Mouse (Mus musculus) small intestine, adult 2 months (tissue): ENCODE measurements around the gene Slc31a1. TPM values are rescaled to one million over a fixed set of nuclear protein-coding genes. Genes with fewer than 3 reads are reported as not detected.

Experiments used
- H3K27ac ChIP-seq: fragments of 200-500 bp; 2 replicates; pipeline ENCODE4 v1.5.1; 2012; ENCODE audit warnings: low read depth, low read length, control low read depth, inconsistent platforms; ENCODE audit not compliant: insufficient read depth
- H3K27me3 ChIP-seq: fragments of 200-500 bp; 2 replicates; pipeline ENCODE4 v1.6.1; 2012; ENCODE audit warnings: mild to moderate bottlenecking, moderate library complexity, low read length, inconsistent platforms; ENCODE audit not compliant: control insufficient read depth, insufficient read depth
- H3K36me3 ChIP-seq: fragments of 200-500 bp; 2 replicates; pipeline ENCODE4 v1.6.1; 2012; ENCODE audit warnings: mild to moderate bottlenecking, low read length, control low read depth, inconsistent platforms; ENCODE audit not compliant: control insufficient read depth, insufficient read depth
- H3K4me1 ChIP-seq: fragments of 200-500 bp; 2 replicates; pipeline ENCODE4 v1.6.1; 2012; ENCODE audit warnings: low read length, inconsistent platforms, mixed read lengths; ENCODE audit not compliant: control insufficient read depth, insufficient read depth, insufficient read length
- H3K4me3 ChIP-seq: fragments of 200-500 bp; 2 replicates; pipeline ENCODE4 v1.5.1; 2012; ENCODE audit warnings: low read depth, mild to moderate bottlenecking, control low read depth, inconsistent platforms, low read length, moderate library complexity
- CTCF ChIP-seq: fragments of 200-500 bp; IDR thresholded peaks from 2 replicates; pipeline ENCODE4 v1.5.1; 2012; ENCODE audit warnings: low read depth, mild to moderate bottlenecking, control low read depth, inconsistent platforms, low read length, moderate library complexity, mixed read lengths; ENCODE audit not compliant: insufficient replicate concordance, insufficient read length; ENCODE audit errors: extremely low read depth
- POLR2A ChIP-seq: fragments of 200-500 bp; IDR thresholded peaks from 2 replicates; pipeline ENCODE4 v1.6.1; 2012; ENCODE audit warnings: low read depth, mild to moderate bottlenecking, control low read depth, inconsistent platforms, low read length, moderate library complexity
- WGBS: fragments of 180-500 bp; shearing (Covaris S2); methylation state at CpG from one replicate; pipeline ENCODE4 v1.1.7; 2018; 5-methylcytosine and 5-hydroxymethylcytosine counted together
- polyA plus RNA-seq: library from polyadenylated mRNA; depleted of rRNA; stranded (reverse); fragments of >200 nt; gene quantifications from 2 replicates; pipeline ENCODE4 v1.2.3, GENCODE M21; 2012

The Slc31a1 gene
- polyA plus RNA-seq, 1 experiment, result 40.3 TPM

GRCm38 (mm10) chr4:62348329-62348705, 12.2 kb upstream of the Slc31a1 start:
- WGBS, result 71% methylated on average over 2 of the region's 2 CpGs

GRCm38 (mm10) chr4:62349371-62349770, 11.2 kb upstream of the Slc31a1 start:
- H3K27ac ChIP-seq, result no peak overlapping the region; the same call in 1 of the 2 replicates
- H3K36me3 ChIP-seq, result peaks cover 22% of the 10 kb centered on the region
- no peaks in the 10 kb centered on the region for H3K27me3 ChIP-seq
- WGBS, result 88% methylated on average over 2 of the region's 2 CpGs
- no peak overlapping the region for H3K4me3 ChIP-seq
- H3K4me1 ChIP-seq, result peaks cover 3% of the 10 kb centered on the region; the same call in 1 of the 2 replicates
- TF ChIP-seq POLR2A (no peak), CTCF (no peak)

More at GRCm38 (mm10) chr4:62348329-62348705, 12.2 kb upstream of the Slc31a1 start:
- H3K27me3 ChIP-seq, result no peaks in the 10 kb centered on the region
- TF ChIP-seq POLR2A (no peak), CTCF (no peak)
- H3K4me3 ChIP-seq, result no peak overlapping the region
- peak overlapping the region; percentile 43 for H3K27ac ChIP-seq
- peaks cover 27% of the 10 kb centered on the region for H3K36me3 ChIP-seq
- peaks cover 3% of the 10 kb centered on the region; the same call in 1 of the 2 replicates for H3K4me1 ChIP-seq

GRCm38 (mm10) chr4:62357631-62358148, 2.8 kb upstream of the Slc31a1 start:
- Histone ChIP-seq H3K4me1 (no peaks in the 10 kb centered on the region; the same call in 1 of the 2 replicates), H3K27me3 (no peaks in the 10 kb centered on the region), H3K4me3 (no peak overlapping the region), H3K36me3 (peaks cover 5% of the 10 kb centered on the region; the same call in 1 of the 2 replicates), H3K27ac (no peak overlapping the region)
- WGBS, result 72% methylated on average over 1 of the region's 1 CpGs
- TF ChIP-seq CTCF (no peak), POLR2A (no peak)

DNA sequence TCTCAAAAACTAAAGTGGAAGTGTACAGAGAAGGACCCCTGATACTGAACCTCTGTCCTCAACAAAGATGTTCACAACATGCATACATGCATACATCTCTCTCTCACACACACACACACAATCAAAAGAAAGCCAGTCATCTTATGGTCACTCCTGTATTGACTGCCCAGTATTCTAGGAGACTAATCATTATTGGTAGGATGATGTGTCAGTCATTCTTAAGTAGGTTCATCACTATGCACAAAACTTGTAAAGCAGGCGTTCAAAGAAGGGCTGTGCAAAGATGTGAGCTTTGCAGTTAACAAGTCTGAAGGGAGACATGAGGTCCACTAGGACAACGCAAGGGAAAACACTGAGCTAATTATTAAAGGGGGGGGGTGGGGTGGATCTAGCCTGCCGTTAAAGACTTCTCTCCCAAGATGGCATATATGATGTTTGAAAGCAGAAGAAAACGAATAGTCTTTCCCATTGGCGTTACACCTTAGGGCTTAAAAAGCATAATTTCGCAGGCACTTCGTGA, 1.2 kb upstream of the Slc31a1 start:
- Histone ChIP-seq H3K27me3 (no peaks in the 10 kb centered on the region), H3K36me3 (peaks cover 3% of the 10 kb centered on the region; the same call in 1 of the 2 replicates), H3K4me3 (no peak overlapping the region), H3K27ac (peak overlapping the region; percentile 77; the same call in 1 of the 2 replicates), H3K4me1 (no peaks in the 10 kb centered on the region; the same call in 1 of the 2 replicates)
- TF ChIP-seq CTCF, result no peak
- no peak for TF ChIP-seq POLR2A
- 20% methylated on average over 7 of the region's 7 CpGs for WGBS

DNA sequence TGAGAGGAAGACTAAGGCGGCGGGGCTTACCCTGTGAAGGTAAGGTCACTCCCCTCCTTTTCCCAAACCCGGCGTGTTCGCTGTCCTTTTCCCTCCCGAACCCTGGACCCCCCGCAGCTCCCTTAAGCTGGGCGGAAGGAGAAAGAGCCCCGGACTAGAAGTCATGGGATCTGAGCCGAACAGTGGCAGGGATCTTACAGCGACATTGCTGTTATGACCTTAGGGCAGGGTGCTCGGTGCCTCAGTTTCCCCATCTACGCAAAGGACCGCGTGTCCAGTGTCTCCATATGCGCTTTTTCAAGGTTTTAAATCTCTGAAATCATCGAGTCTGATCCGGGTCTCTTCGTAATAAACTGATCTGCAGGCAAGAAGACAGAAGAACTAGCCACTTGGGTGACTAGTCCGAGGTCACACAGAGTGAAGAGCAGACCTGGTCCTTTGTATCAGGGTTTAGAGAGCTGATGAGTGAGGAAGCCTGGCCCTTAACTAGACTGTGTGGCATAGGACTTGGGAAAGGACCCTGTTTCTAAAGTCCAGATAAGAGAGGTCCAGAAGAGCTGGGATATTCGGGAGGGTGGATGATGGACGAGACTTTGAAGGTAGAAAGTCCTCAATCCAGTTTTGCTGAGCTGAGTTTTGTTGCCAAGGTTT, 403 bp downstream of the Slc31a1 start:
- no peak for TF ChIP-seq CTCF
- TF ChIP-seq POLR2A, result no peak
- Histone ChIP-seq H3K27ac (peak overlapping the region; percentile 48), H3K4me3 (peak overlapping the region; percentile 74), H3K36me3 (no peaks in the 10 kb centered on the region), H3K4me1 (no peaks in the 10 kb centered on the region; the same call in 1 of the 2 replicates), H3K27me3 (no peaks in the 10 kb centered on the region)
- WGBS, result under 1% methylated on average over 22 of the region's 22 CpGs

DNA sequence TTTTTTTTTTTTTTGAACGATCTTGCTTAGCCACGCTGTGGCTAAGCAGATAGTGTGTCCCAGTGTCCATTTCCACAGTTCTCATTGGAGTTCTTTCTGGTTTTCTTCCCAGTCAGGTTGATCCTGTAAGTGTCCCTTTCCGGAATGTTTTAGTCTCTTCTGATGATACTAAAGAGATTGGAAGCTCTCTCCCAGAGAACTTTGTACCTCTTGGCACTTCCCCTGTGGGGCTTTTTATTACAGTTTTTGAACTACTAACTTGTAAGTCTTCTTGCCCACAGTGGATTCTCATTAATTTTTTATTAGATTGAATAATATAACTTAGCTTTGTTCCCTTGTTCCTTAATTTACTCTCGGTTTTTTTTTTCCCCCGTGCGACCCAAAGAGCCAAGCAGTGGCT, 1.0 kb downstream of the Slc31a1 start:
- WGBS, result 9% methylated on average over 6 of the region's 6 CpGs
- Histone ChIP-seq H3K27ac (peak overlapping the region; percentile 48; the same call in 1 of the 2 replicates), H3K27me3 (no peaks in the 10 kb centered on the region), H3K4me3 (no peak overlapping the region), H3K36me3 (no peaks in the 10 kb centered on the region), H3K4me1 (no peaks in the 10 kb centered on the region; the same call in 1 of the 2 replicates)
- TF ChIP-seq POLR2A, result no peak
- no peak for TF ChIP-seq CTCF

DNA sequence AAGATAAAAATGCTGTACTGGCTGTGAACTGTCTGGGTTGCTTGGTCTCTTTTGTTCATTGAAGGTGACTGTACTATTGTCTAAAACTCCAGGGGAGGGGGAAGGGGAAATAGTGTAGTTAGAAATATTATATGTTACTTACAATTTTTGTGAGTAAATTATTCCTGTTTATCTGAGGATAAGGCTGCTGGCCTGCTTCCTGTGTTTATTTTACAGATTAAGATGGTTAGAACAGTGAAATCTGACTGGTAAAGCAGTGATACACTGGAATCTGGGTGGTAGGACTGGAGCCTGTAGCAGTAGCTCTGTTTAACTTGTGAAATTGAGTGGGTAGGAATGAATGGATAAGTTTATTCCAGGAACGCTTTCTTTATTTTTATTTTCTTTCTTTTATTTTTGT, 1.5 kb downstream of the Slc31a1 start:
- Histone ChIP-seq H3K4me1 (no peaks in the 10 kb centered on the region; the same call in 1 of the 2 replicates), H3K27me3 (no peaks in the 10 kb centered on the region), H3K36me3 (no peaks in the 10 kb centered on the region), H3K27ac (no peak overlapping the region), H3K4me3 (no peak overlapping the region)
- 76% methylated on average over 1 of the region's 1 CpGs for WGBS
- TF ChIP-seq POLR2A, result no peak
- TF ChIP-seq CTCF, result no peak
